Mouse (Mus musculus) gastrocnemius, adult 2 months (tissue): ENCODE results near the gene Zfp148. TPM values are rescaled to one million over a fixed set of nuclear protein-coding genes. Genes with fewer than 3 reads are reported as not detected.
"Not testable (repeated sequence)": the region's sequence is repeated elsewhere in the genome, so short reads cannot be mapped to it uniquely, and the experiment has no call there.

Experiments used
- DNase-seq: peaks from one replicate; pipeline ENCODE4 v3.0.0; 2022
- H3K27ac ChIP-seq: fragments of 200-600 bp; 2 replicates; pipeline ENCODE4 v1.8.1; 2022; ENCODE audit warnings: mild to moderate bottlenecking
- H3K4me3 ChIP-seq: fragments of 200-600 bp; 2 replicates; pipeline ENCODE4 v1.8.1; 2022; ENCODE audit warnings: mild to moderate bottlenecking, moderate library complexity
- CTCF ChIP-seq: fragments of 200-600 bp; IDR thresholded peaks from 2 replicates; pipeline ENCODE4 v1.8.1; 2022; ENCODE audit warnings: antibody characterized with exemption, mild to moderate bottlenecking, moderate library complexity
- intact Hi-C: fragments of 180-260 bp; cut with DNase I; formaldehyde crosslinking; loops from one replicate; pipeline ENCODE4 v1.15.1; 2025
- total RNA-seq, 2 experiments: library from RNA; stranded (reverse); gene quantifications; 2 replicates each; pipeline ENCODE4 v1.2.3; 2021

Zfp148 gene
- total RNA-seq, 2 experiments from 2014 or later, result 23.5 to 28.0 TPM

DNA sequence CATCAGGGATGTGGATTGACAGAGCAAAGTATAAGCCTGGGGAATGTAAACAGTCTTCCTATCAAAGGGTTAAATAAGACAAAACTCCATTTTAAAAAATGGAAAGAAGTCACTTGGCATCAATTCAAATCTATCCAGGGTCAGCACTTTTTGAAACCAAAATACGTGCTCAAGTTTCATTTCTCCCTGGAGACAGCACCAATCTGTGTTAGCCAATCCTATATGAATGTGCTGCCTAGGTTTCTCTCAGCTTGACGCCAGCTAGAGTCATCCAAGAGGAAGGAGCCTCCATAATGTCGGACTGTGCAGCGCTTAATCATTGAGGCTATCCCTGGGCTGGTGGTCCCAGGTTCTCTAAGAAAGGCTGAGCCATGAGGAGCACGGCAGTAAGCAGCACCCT is 33.5 kb upstream of the Zfp148 start:
- Histone ChIP-seq H3K27ac (no peak overlapping the region), H3K4me3 (no peak overlapping the region)
- intact Hi-C loops, result no loop called here
- TF ChIP-seq CTCF, result no peak
- DNase-seq, result no peak

DNA sequence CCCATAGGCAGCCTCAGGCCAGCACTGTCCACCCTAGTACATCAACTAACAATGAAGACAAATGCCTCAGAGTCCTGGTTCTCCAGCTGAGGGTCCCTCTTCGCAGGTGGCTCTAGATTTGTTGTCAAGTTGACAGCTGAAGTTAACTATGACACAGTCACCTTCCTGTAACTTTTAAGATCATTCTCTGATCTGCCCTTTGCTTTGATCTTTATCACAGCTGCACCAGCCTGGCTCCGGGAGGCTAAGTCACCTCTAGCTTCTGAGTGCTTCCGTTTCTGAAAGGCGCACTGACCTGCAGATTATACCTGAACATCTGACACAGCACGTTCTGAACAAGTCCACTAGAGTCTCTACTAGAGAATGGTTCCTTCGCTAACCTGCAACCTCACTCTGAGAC is 22.8 kb upstream of the Zfp148 start:
- no peak for TF ChIP-seq CTCF
- intact Hi-C loops, result no loop called here
- DNase-seq, result no peak
- Histone ChIP-seq H3K4me3 (no peak overlapping the region), H3K27ac (no peak overlapping the region)

DNA sequence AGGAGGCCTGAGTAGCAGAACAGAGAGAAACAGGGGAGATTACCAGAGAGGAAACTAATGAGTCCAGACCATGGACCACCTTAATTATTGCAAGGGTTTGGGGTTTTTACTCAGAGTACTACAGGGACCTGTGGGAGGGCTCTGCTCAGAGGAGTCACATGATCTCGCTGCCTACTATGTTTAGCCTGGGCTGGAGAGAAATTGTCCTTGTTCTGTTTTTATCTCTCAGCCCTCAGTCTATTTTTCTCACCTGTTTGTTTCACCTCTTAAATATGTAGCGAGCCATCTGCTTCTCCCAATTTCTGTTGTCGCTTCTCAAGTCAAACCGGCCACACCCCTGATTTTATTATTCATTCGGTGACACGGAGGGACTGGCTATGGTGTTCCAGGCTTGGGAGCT is 14.9 kb upstream of the Zfp148 start:
- no peak for TF ChIP-seq CTCF
- no peak for DNase-seq
- no peak overlapping the region for H3K27ac ChIP-seq
- H3K4me3 ChIP-seq, result no peak overlapping the region
- intact Hi-C loops, result no loop called here

GRCm38 (mm10) chr16:33368632-33369031 is 12.0 kb upstream of the Zfp148 start:
- Histone ChIP-seq H3K27ac (no peak overlapping the region), H3K4me3 (no peak overlapping the region)
- TF ChIP-seq CTCF, result no peak
- intact Hi-C loops, result no loop called here
- DNase-seq, result no peak

GRCm38 (mm10) chr16:33370836-33371235 is 9.8 kb upstream of the Zfp148 start:
- intact Hi-C loops, result no loop called here
- no peak for TF ChIP-seq CTCF
- no peak for DNase-seq
- Histone ChIP-seq H3K27ac (no peak overlapping the region), H3K4me3 (no peak overlapping the region)

DNA sequence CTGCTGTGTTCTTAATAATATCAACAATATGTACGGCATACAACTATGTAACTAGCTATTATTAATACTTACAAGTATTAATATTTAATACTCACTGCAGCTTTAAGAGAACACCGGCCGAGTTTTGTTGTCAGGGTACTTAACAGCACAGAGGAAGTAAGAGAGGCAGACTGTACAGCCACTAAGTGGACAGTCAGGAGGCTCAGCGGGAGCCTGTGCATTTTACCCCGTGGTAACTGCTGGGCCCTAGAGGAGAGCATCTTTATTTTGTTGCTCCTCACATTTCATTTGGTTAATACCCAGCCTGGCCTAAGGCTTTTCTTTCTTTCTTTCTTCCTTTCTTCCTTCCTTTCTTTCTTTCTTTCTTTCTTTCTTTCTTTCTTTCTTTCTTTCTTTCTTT is 8.0 kb upstream of the Zfp148 start:
- DNase-seq, result no peak
- no peak for TF ChIP-seq CTCF
- Histone ChIP-seq H3K27ac (no peak overlapping the region), H3K4me3 (no peak overlapping the region)
- intact Hi-C loops, result no loop called here

DNA sequence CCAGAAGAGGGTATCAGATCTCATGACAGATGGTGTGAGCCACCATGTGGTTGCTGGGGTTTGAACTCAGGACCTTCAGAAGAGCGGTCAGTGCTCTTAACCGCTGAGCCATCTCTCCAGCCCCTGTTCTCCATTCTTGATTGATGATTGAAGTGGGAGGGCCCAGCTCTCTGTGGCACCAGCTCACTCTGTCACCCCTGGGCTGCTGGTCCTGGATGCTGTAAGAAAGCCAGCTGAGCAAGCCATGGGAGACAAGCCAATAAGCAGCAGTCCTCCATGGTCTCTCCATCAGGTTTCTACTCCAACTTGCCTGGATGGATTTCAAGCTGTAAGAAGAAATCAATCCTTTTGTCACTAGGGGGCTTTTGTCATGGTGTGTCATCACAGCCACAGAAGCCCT is 7.3 kb upstream of the Zfp148 start:
- Histone ChIP-seq H3K27ac (no peak overlapping the region), H3K4me3 (no peak overlapping the region)
- no peak for DNase-seq
- no peak for TF ChIP-seq CTCF
- intact Hi-C loops, result no loop called here

DNA sequence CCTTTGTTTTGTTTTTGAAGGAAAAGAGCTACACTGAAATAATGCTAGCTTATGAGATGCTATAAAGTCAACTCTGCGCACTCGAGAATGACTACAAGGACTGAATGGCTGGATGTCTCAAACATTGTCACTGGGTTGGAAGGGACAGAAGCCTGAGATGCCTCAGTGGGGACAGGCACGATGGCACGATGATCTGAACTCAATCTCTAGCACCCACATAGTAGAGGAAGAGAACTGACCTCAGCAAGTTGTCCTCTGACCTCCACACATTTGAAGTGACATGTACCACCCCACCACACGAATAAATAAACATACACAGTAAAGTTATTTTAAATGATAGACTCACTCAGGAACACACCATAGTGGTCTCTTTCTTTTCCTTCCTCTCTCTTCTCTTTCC is 4.4 kb upstream of the Zfp148 start:
- Histone ChIP-seq H3K27ac (no peak overlapping the region), H3K4me3 (no peak overlapping the region)
- intact Hi-C loops, result no loop called here
- TF ChIP-seq CTCF, result no peak
- DNase-seq, result no peak

GRCm38 (mm10) chr16:33379219-33379943 is 1.3 kb upstream of the Zfp148 start:
- TF ChIP-seq CTCF, result no peak
- Histone ChIP-seq H3K4me3 (peak overlapping the region; percentile 96), H3K27ac (no peak overlapping the region; the same call in 1 of the 2 replicates)
- no peak for DNase-seq
- intact Hi-C loops, result no loop called here

- H3K27ac ChIP-seq, result peak overlapping the region; percentile 97
- no peak for TF ChIP-seq CTCF
- DNase-seq, result peak; percentile 57
- H3K4me3 ChIP-seq, result peak overlapping the region; percentile 96
- intact Hi-C loops, result no loop called here
Observed at GRCm38 (mm10) chr16:33380882-33381613, 412 bp downstream of the Zfp148 start.

GRCm38 (mm10) chr16:33381614-33382245 is 1.1 kb downstream of the Zfp148 start:
- DNase-seq, result no peak
- H3K4me3 ChIP-seq, result peak overlapping the region; percentile 96
- no peak for TF ChIP-seq CTCF
- peak overlapping the region; percentile 97 for H3K27ac ChIP-seq
- intact Hi-C loops, result loop anchor here (2.0 kb wide), 1 partner anchor 19 kb away; no protein-coding TSS in a partner anchor

GRCm38 (mm10) chr16:33382341-33382740 is 1.7 kb downstream of the Zfp148 start:
- Histone ChIP-seq H3K4me3 (peak overlapping the region; percentile 96), H3K27ac (peak overlapping the region; percentile 97)
- DNase-seq, result no peak
- no peak for TF ChIP-seq CTCF
- intact Hi-C loops, result loop anchor here (2.0 kb wide), 1 partner anchor 18 kb away; no protein-coding TSS in a partner anchor

DNA sequence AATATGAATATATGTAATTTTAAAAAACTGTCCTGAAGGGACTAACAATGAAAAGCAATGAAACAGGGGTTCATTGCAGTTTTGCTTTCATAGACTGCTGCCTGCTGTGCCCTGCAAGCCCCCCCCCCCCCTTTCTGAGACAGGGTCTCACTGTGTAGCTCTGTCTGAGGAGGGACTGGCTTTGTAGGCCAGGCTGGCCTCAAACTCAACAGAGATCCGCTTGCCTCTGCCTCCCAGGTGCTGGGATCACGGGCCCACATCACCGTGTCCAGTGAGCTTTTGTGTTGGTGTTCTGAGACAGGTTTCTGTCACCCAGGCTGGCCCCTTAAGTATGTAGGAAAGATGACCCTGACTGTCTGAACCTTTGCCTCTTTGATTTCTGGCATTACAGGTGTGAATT is 2.9 kb downstream of the Zfp148 start:
- no peak for TF ChIP-seq CTCF
- Histone ChIP-seq H3K27ac (no peak overlapping the region), H3K4me3 (no peak overlapping the region)
- no peak for DNase-seq
- intact Hi-C loops, result loop anchor here (2.0 kb wide), 1 partner anchor 17 kb away; no protein-coding TSS in a partner anchor

DNA sequence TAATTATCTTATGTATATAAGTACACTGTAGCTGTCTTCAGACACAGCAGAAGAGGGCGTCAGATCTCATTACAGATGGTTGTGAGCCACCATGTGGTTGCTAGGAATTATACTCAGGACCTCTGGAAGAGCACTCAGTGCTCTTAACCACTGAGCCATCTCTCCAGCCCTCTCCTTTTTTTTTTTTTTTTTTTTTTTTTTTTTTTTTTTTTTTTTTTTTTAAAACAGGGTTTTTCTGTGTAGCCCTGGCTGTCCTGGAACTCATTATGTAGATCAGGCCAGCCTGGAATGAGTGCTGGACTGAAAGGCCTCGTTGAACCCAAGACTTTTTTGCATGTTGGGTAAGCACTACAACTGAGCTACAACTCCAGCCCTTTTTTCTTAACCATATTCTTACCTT is 3.4 kb downstream of the Zfp148 start:
- DNase-seq, H3K4me3 ChIP-seq, intact Hi-C loops, H3K27ac ChIP-seq: not testable (repeated sequence)
